Mouse (Mus musculus) erythroblast, embryonic 14.5 days (primary cell): ENCODE measurements around the gene Tamm41.

ENCODE experiments used
- GATA1 ChIP-seq: IDR thresholded peaks from 2 replicates; pipeline ENCODE4 v1.6.1; 2012; ENCODE audit warnings: low read length, inconsistent platforms, mixed read lengths
- TAL1 ChIP-seq: IDR thresholded peaks from 3 replicates; pipeline ENCODE4 v1.6.1; 2012; ENCODE audit warnings: low read length, inconsistent platforms, mixed read lengths

DNA sequence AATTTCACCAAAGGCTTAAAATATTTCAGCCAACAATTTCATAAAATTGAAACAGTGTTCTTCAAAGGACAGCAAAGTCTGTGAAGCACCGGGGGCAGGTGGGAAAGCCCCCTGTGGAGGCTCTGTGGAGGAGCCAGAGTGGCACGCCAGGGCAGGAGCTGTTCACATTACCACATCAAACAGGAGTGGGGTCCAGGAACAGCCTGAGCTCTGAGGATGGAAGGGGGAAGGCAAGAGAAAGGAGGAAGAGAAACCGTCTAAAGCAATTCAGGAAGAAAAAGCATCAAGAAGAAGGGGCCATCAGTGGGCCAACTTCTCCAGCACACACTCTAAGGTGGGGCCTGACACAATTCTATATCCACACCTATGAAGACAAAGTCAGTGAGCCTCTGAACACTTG is 31.6 kb downstream of the Tamm41 start:
- no peak for TF ChIP-seq GATA1
- no peak for TF ChIP-seq TAL1
